Mouse (Mus musculus): Measurements from ENCODE around the gene Ugt1a2. TPM values are rescaled to one million over a fixed set of nuclear protein-coding genes. Genes with fewer than 3 reads are reported as not detected.

Ugt1a2 gene
- polyA plus RNA-seq, 1 experiment = 0.32 TPM

DNA sequence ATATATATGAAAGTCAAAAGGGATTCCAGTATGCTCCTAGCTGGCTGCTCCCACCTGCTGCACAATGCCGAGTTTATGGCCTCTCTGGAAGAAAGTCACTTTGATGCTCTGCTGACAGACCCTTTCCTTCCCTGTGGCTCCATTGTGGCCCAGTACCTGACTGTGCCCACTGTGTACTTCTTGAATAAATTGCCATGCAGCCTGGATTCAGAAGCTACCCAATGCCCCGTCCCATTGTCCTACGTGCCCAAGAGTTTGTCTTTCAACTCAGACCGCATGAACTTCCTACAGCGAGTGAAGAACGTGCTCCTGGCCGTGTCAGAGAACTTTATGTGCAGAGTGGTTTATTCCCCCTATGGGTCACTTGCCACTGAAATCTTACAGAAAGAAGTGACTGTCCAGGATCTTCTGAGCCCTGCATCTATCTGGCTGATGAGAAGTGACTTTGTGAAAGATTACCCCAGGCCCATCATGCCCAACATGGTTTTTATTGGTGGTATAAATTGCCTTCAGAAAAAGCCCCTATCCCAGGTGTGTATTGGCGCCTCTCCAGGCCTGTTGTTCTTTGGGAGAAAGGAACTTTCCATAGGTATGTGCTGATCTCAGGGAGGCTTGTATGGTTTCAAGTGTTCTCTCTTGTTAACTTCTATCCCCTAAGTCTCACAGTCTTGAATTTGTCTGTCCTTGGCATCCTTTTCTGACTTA lies 12.1 kb downstream of the Ugt1a2 start:
- no peaks in the 10 kb centered on the region for H3K36me3 ChIP-seq (ENCODE audit: control insufficient read depth, insufficient read depth, low read length)
- H3K4me1 ChIP-seq (replicated peaks; ENCODE audit: control insufficient read depth, insufficient read depth, low read length) = no peaks in the 10 kb centered on the region
- 69% methylated on average over 8 of the region's 8 CpGs for WGBS
- H3K27ac ChIP-seq (ENCODE audit: control insufficient read depth, insufficient read depth, low read length) = no peak overlapping the region
- H3K27me3 ChIP-seq (ENCODE audit: control insufficient read depth, insufficient read depth, low read length) = no peaks in the 10 kb centered on the region
- TF ChIP-seq POLR2A (IDR thresholded peaks at IDR 0.05; ENCODE audit: control insufficient read depth, extremely low read depth, insufficient read depth, low read length, poor library complexity) (no peak), CTCF (IDR thresholded peaks at IDR 0.05; ENCODE audit: borderline replicate concordance, control insufficient read depth, extremely low read depth, insufficient read depth, low read length, poor library complexity) (no peak)
- H3K4me3 ChIP-seq (ENCODE audit: control insufficient read depth, insufficient read depth, low read length) = no peak overlapping the region
- no peak for DNase-seq

DNA sequence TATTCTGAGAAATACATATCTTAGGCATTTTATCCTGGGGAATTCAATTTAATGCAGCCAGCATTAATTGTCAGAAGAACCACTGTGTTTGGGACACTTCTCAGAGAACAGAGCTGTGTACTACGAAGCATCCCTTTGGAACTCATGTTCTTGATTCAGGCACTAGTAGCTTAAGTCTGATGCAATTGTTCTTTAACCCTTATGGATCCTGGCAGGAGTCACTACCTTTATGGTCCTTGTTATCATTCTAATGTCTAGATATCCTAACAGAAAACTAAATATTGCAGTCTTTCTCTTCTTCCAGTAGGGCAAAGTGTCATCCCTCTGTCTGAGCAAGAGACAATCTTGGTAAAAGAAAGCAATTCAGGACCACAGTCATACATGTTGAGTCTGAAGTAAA lies 12.7 kb downstream of the Ugt1a2 start:
- Histone ChIP-seq H3K4me1 (replicated peaks; ENCODE audit: control insufficient read depth, insufficient read depth, low read length) (no peaks in the 10 kb centered on the region), H3K27ac (ENCODE audit: control insufficient read depth, insufficient read depth, low read length) (no peak overlapping the region), H3K36me3 (ENCODE audit: control insufficient read depth, insufficient read depth, low read length) (no peaks in the 10 kb centered on the region), H3K4me3 (ENCODE audit: control insufficient read depth, insufficient read depth, low read length) (no peak overlapping the region), H3K27me3 (ENCODE audit: control insufficient read depth, insufficient read depth, low read length) (no peaks in the 10 kb centered on the region)
- 86% methylated on average over 1 of the region's 1 CpGs for WGBS
- DNase-seq = no peak
- TF ChIP-seq CTCF (IDR thresholded peaks at IDR 0.05; ENCODE audit: borderline replicate concordance, control insufficient read depth, extremely low read depth, insufficient read depth, low read length, poor library complexity) (no peak), POLR2A (IDR thresholded peaks at IDR 0.05; ENCODE audit: control insufficient read depth, extremely low read depth, insufficient read depth, low read length, poor library complexity) (no peak)

DNA sequence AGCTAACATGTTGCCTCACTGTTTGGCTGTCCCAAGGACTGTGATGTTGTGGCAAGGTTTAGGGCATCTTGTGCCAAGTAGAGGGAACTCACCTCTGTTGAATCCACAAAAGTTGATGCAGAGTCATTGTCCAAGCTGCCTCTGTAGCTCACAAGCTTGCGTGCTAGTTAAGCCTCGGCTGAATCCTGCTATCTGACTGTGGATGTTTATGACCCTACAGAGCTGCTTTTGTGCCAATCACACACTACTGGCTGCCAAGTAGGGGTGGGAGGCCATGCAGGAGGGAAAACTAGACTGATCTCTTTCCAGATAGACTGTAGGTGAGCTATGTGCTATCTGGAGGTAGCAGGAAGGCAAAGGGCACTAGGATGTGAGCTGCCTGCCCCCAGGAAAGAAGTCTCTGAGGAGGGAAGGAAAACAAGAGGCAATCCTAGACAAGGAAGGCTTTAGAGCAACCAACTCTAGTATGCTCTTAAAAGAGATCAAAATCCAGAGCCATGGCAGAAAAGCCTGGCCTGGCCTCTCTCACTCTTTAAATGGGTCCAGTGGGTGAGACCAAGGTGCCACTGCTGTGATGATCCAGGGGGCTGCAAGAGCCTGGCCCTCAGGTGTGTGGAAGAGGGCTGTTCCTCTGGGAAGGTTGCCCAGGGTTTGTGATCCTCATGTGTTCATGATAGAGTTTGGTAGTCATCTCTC lies 13.5 kb downstream of the Ugt1a2 start:
- H3K27me3 ChIP-seq (ENCODE audit: control insufficient read depth, insufficient read depth, low read length) = no peaks in the 10 kb centered on the region
- no peak overlapping the region for H3K4me3 ChIP-seq (ENCODE audit: control insufficient read depth, insufficient read depth, low read length)
- TF ChIP-seq CTCF (IDR thresholded peaks at IDR 0.05; ENCODE audit: borderline replicate concordance, control insufficient read depth, extremely low read depth, insufficient read depth, low read length, poor library complexity) (no peak), POLR2A (IDR thresholded peaks at IDR 0.05; ENCODE audit: control insufficient read depth, extremely low read depth, insufficient read depth, low read length, poor library complexity) (no peak)
- H3K36me3 ChIP-seq (ENCODE audit: control insufficient read depth, insufficient read depth, low read length) = no peaks in the 10 kb centered on the region
- no peaks in the 10 kb centered on the region for H3K4me1 ChIP-seq (replicated peaks; ENCODE audit: control insufficient read depth, insufficient read depth, low read length)
- H3K27ac ChIP-seq (ENCODE audit: control insufficient read depth, insufficient read depth, low read length) = no peak overlapping the region
- 90% methylated on average over 2 of the region's 2 CpGs for WGBS
- DNase-seq = no peak

DNA sequence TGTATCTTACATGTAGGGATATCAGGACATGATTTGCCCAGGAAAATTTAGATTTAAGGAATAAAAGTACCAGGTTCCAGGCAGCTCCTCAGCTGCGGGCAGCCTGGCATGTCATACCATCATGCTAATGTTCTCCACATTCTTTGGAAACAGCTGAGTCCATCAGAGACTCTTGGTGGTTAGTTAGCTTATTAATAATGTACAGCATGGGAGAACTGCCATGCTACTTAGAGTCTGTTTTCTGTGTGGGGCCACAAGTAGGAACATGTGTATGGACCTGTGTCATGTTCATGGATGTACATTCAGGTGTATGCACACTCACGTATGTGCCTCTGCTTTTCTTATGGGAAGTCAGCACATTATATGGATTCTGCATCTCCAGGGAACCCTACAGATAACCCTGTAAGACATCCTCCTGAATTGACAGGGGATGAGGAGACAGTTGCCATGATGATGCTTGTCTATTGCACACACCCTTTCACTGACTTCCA lies 14.1 kb downstream of the Ugt1a2 start:
- Histone ChIP-seq H3K36me3 (ENCODE audit: control insufficient read depth, insufficient read depth, low read length) (no peaks in the 10 kb centered on the region), H3K4me3 (ENCODE audit: control insufficient read depth, insufficient read depth, low read length) (no peak overlapping the region), H3K27ac (ENCODE audit: control insufficient read depth, insufficient read depth, low read length) (no peak overlapping the region), H3K27me3 (ENCODE audit: control insufficient read depth, insufficient read depth, low read length) (no peaks in the 10 kb centered on the region), H3K4me1 (replicated peaks; ENCODE audit: control insufficient read depth, insufficient read depth, low read length) (no peaks in the 10 kb centered on the region)
- no peak for DNase-seq
- 85% methylated on average over 2 of the region's 2 CpGs for WGBS
- no peak for TF ChIP-seq CTCF (IDR thresholded peaks at IDR 0.05; ENCODE audit: borderline replicate concordance, control insufficient read depth, extremely low read depth, insufficient read depth, low read length, poor library complexity)
- TF ChIP-seq POLR2A (IDR thresholded peaks at IDR 0.05; ENCODE audit: control insufficient read depth, extremely low read depth, insufficient read depth, low read length, poor library complexity) = no peak

DNA sequence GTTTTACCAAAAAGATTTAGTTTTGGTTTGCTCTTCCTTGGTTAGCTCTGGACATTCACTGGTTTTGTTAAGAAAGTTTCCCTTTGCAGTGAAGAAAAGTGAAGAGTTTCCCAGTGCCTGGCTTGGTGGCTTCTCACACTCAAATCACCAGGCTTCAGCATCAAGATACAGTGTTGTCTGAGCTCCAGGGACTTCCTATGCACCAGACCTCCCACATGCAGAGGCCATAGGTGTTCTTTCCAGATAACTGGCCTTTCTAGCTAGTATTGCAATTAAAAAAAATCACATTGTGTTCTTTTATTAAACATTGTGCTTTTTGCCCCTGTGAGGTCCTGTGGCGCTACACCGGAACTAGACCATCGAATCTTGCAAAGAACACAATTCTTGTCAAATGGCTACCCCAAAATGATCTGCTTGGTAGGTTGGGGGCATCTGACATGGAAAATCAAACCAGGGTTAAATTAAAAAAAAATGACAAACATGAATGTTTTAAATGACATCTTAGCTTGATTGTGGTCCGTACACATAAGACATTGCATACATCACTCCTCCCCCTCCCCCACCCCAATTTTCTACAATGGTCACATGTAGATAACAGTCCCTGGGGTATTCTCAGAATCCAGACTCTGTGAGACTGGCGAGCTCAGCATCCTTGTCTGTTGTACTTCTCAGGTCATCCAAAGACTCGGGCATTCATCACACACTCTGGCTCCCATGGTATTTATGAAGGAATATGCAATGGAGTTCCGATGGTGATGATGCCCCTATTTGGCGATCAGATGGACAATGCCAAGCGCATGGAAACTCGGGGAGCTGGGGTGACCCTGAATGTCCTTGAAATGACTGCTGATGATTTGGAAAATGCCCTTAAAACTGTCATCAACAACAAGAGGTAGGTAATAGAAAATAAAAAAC lies 15.3 kb downstream of the Ugt1a2 start:
- TF ChIP-seq CTCF (IDR thresholded peaks at IDR 0.05; ENCODE audit: borderline replicate concordance, control insufficient read depth, extremely low read depth, insufficient read depth, low read length, poor library complexity) (no peak), POLR2A (IDR thresholded peaks at IDR 0.05; ENCODE audit: control insufficient read depth, extremely low read depth, insufficient read depth, low read length, poor library complexity) (no peak)
- no peak for DNase-seq
- H3K27ac ChIP-seq (ENCODE audit: control insufficient read depth, insufficient read depth, low read length) = no peak overlapping the region
- H3K4me3 ChIP-seq (ENCODE audit: control insufficient read depth, insufficient read depth, low read length) = no peak overlapping the region
- 73% methylated on average over 10 of the region's 10 CpGs for WGBS
- no peaks in the 10 kb centered on the region for H3K36me3 ChIP-seq (ENCODE audit: control insufficient read depth, insufficient read depth, low read length)
- H3K4me1 ChIP-seq (replicated peaks; ENCODE audit: control insufficient read depth, insufficient read depth, low read length) = no peaks in the 10 kb centered on the region
- H3K27me3 ChIP-seq (ENCODE audit: control insufficient read depth, insufficient read depth, low read length) = no peaks in the 10 kb centered on the region

DNA sequence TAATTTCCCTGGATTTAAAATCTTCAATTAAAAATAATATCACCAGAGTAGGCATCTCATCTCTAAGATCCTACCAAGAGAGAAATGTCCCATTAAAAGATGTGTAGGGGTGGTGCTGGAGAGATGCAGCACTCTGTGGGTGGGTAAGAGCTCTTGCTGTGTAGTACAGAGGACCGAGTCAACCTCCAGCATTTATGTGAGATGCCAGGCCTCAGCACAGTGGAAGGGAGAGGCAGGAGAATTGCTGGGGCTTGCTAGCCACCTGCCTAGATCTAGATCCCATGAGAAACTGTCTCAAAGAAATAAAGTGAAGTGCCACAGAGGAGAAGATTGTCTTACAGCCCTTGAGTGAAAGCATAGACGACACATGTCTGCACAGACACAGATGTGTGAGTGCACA lies 16.1 kb downstream of the Ugt1a2 start:
- Histone ChIP-seq H3K27me3 (ENCODE audit: control insufficient read depth, insufficient read depth, low read length) (no peaks in the 10 kb centered on the region), H3K4me1 (replicated peaks; ENCODE audit: control insufficient read depth, insufficient read depth, low read length) (no peaks in the 10 kb centered on the region), H3K27ac (ENCODE audit: control insufficient read depth, insufficient read depth, low read length) (no peak overlapping the region), H3K36me3 (ENCODE audit: control insufficient read depth, insufficient read depth, low read length) (no peaks in the 10 kb centered on the region), H3K4me3 (ENCODE audit: control insufficient read depth, insufficient read depth, low read length) (no peak overlapping the region)
- 65% methylated on average over 2 of the region's 2 CpGs for WGBS
- no peak for TF ChIP-seq CTCF (IDR thresholded peaks at IDR 0.05; ENCODE audit: borderline replicate concordance, control insufficient read depth, extremely low read depth, insufficient read depth, low read length, poor library complexity)
- no peak for TF ChIP-seq POLR2A (IDR thresholded peaks at IDR 0.05; ENCODE audit: control insufficient read depth, extremely low read depth, insufficient read depth, low read length, poor library complexity)
- DNase-seq = no peak

Data from thymus, adult 2 months (tissue).